Comparison of ENCODE assay signal across 8 mouse cellular contexts in the genomic region with DNA sequence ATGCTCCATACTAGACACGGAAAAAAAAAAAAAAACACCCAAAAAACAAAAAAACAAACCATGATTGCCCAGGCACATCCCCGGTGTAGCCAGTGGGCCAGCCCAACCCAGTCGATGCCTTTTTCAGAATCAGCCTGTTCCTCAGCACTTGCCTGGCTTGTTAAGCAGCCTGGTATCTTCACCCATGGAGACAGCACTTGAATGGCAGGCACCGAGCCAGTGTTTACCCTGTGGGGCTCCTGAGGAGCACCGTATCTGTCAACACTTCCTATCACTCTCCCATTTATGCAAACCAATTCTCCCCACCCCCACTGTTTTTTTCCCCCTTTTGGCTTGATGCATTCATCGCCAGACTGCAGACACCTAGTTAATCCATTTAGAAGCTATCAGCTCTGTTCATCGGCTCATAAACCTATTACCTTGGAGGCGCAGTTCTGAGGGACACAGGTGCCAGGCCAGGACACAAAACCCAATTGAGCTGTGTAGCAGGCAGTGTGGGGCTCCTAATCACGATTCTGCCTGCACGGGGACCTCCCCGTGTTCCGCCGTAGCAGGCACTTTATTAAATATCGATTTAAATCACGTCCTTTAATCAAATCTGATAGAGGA.
DNase-seq lines count a peak whose midpoint lies in the region; ATAC-seq and TF ChIP-seq lines count a peak whose summit lies in the region.
"Had no signal": no experiment of that assay in that cellular context is flagged by ENCODE, and none has a peak within 500 bp of the region (broad histone marks: within the 10 kb centered on the region; RNA-seq: fewer than 3 reads in every experiment).

No protein-coding gene starts in this region.

- WGBS in lung, embryonic 14.5 days, result 7% methylated on average over 15 of the region's 15 CpGs
- 19% methylated on average over 15 of the region's 15 CpGs for WGBS in cerebellum, adult 2 months
- 9% methylated on average over 15 of the region's 15 CpGs for WGBS in forebrain, embryonic 16.5 days
- WGBS in midbrain, embryonic 15.5 days, result 17% methylated on average over 15 of the region's 15 CpGs
- WGBS in thymus, adult 2 months, result 78% methylated on average over 15 of the region's 15 CpGs

- no peak overlapping the region for H3K9ac ChIP-seq in lung, embryonic 14.5 days
- peak overlapping the region; percentile 54 for H3K9ac ChIP-seq in forebrain, embryonic 16.5 days (replicated peaks; ENCODE audit: low read depth, low read length)
- H3K9ac ChIP-seq in midbrain, embryonic 15.5 days, result 0 out of 2 replicates have a peak overlapping the region, but pooled peaks have one; percentile 11
- H3K9ac ChIP-seq: liver, embryonic 14.5 days had no signal

- DNase-seq in lung, embryonic 14.5 days, result peak; percentile 37
- DNase-seq in lung, postnatal 25 days (ENCODE audit: low spot score), result no peak
- DNase-seq in cerebellum, adult 2 months, result peak; percentile 48 to 50
- no peak for DNase-seq in thymus, adult 2 months
- no peak for DNase-seq in ovary, postnatal 36 days (ENCODE audit: low spot score)

- H3K9me3 ChIP-seq in lung, embryonic 14.5 days (ENCODE audit: low read depth, low read length), result no peaks in the 10 kb centered on the region
- no peaks in the 10 kb centered on the region for H3K9me3 ChIP-seq in forebrain, embryonic 16.5 days (ENCODE audit: control insufficient read depth, low read length)
- no peaks in the 10 kb centered on the region for H3K9me3 ChIP-seq in midbrain, embryonic 15.5 days

- H3K4me1 ChIP-seq in lung, embryonic 14.5 days (ENCODE audit: insufficient read depth), result no peaks in the 10 kb centered on the region
- no peaks in the 10 kb centered on the region for H3K4me1 ChIP-seq in cerebellum, adult 2 months (ENCODE audit: control insufficient read depth, insufficient read depth, low read length)
- H3K4me1 ChIP-seq in forebrain, embryonic 16.5 days (replicated peaks; ENCODE audit: control insufficient read depth, insufficient read depth, low read length), result peaks cover 15% of the 10 kb centered on the region
- H3K4me1 ChIP-seq in midbrain, embryonic 15.5 days, result peaks cover 16% of the 10 kb centered on the region
- no peaks in the 10 kb centered on the region; the same call in 1 of the 2 replicates for H3K4me1 ChIP-seq in thymus, adult 2 months (replicated peaks; ENCODE audit: control insufficient read depth, insufficient read depth, low read length)

- TF ChIP-seq CTCF in lung, embryonic 14.5 days (IDR thresholded peaks at IDR 0.05; ENCODE audit: low read depth), result no peak
- no peak for TF ChIP-seq CTCF in cerebellum, adult 2 months (IDR thresholded peaks at IDR 0.05; ENCODE audit: borderline replicate concordance, insufficient read depth, low read depth, low read length)
- no peak for TF ChIP-seq CTCF in thymus, adult 2 months (IDR thresholded peaks at IDR 0.05; ENCODE audit: borderline replicate concordance, control insufficient read depth, extremely low read depth, insufficient read depth, low read length, poor library complexity)

- ATAC-seq in lung, embryonic 14.5 days (ENCODE audit: insufficient read depth), result peak; percentile 58; the same call in 1 of the 2 replicates
- ATAC-seq in forebrain, embryonic 16.5 days, result peak; percentile 89
- ATAC-seq in midbrain, embryonic 15.5 days (replicated peaks), result peak; percentile 91

- H3K27ac ChIP-seq in lung, embryonic 14.5 days (ENCODE audit: low read depth), result no peak overlapping the region
- H3K27ac ChIP-seq in cerebellum, adult 2 months (ENCODE audit: insufficient read depth, low read length), result no peak overlapping the region
- H3K27ac ChIP-seq in forebrain, embryonic 16.5 days (ENCODE audit: low read length), result peak overlapping the region; percentile 37
- H3K27ac ChIP-seq in midbrain, embryonic 15.5 days, result peak overlapping the region; percentile 69
- no peak overlapping the region for H3K27ac ChIP-seq in thymus, adult 2 months (ENCODE audit: control insufficient read depth, insufficient read depth, low read length)
- H3K27ac ChIP-seq: liver, embryonic 14.5 days had no signal

- no peak for TF ChIP-seq POLR2A in cerebellum, adult 2 months (IDR thresholded peaks at IDR 0.05; ENCODE audit: borderline replicate concordance, insufficient read depth, low read length)
- TF ChIP-seq POLR2A in thymus, adult 2 months (IDR thresholded peaks at IDR 0.05; ENCODE audit: control insufficient read depth, extremely low read depth, insufficient read depth, low read length, poor library complexity), result no peak

- peak overlapping the region; percentile 64 for H3K4me2 ChIP-seq in lung, embryonic 14.5 days
- H3K4me2 ChIP-seq in forebrain, embryonic 16.5 days (ENCODE audit: low read length), result peak overlapping the region; percentile 61
- H3K4me2 ChIP-seq in midbrain, embryonic 15.5 days, result peak overlapping the region; percentile 65

- H3K36me3 ChIP-seq in lung, embryonic 14.5 days (ENCODE audit: insufficient read depth), result no peaks in the 10 kb centered on the region
- no peaks in the 10 kb centered on the region for H3K36me3 ChIP-seq in forebrain, embryonic 16.5 days (ENCODE audit: control insufficient read depth, insufficient read depth)
- H3K36me3 ChIP-seq in midbrain, embryonic 15.5 days (replicated peaks), result no peaks in the 10 kb centered on the region
- no peaks in the 10 kb centered on the region for H3K36me3 ChIP-seq in thymus, adult 2 months (ENCODE audit: control insufficient read depth, insufficient read depth, low read length)

- H3K4me3 ChIP-seq in lung, embryonic 14.5 days (ENCODE audit: low read depth, low read length), result peak overlapping the region; percentile 32; the same call in 1 of the 2 replicates
- peak overlapping the region; percentile 38 for H3K4me3 ChIP-seq in cerebellum, adult 2 months (replicated peaks; ENCODE audit: insufficient read depth, low read depth, low read length)
- peak overlapping the region; percentile 43 for H3K4me3 ChIP-seq in forebrain, embryonic 16.5 days (replicated peaks; ENCODE audit: low read length)
- peak overlapping the region; percentile 36 for H3K4me3 ChIP-seq in midbrain, embryonic 15.5 days
- no peak overlapping the region for H3K4me3 ChIP-seq in thymus, adult 2 months (ENCODE audit: control insufficient read depth, insufficient read depth, low read length)

- H3K27me3 ChIP-seq in lung, embryonic 14.5 days (ENCODE audit: insufficient read depth, low read length), result no peaks in the 10 kb centered on the region
- no peaks in the 10 kb centered on the region for H3K27me3 ChIP-seq in cerebellum, adult 2 months (ENCODE audit: control insufficient read depth, insufficient read depth, low read length)
- no peaks in the 10 kb centered on the region for H3K27me3 ChIP-seq in forebrain, embryonic 16.5 days (replicated peaks; ENCODE audit: control insufficient read depth, insufficient read depth, low read length)
- H3K27me3 ChIP-seq in midbrain, embryonic 15.5 days (replicated peaks), result no peaks in the 10 kb centered on the region
- H3K27me3 ChIP-seq in thymus, adult 2 months (ENCODE audit: control insufficient read depth, insufficient read depth, low read length), result no peaks in the 10 kb centered on the region

Comparison
In these comparisons a context has a peak if more than half of its experiments do, and no peak if none do; other contexts are left out.
1. DNase-seq: peak in lung, embryonic 14.5 days (single experiment) and cerebellum, adult 2 months (2 of 2); none in lung, postnatal 25 days (single experiment), thymus, adult 2 months (single experiment) and ovary, postnatal 36 days (single experiment).
2. H3K27ac ChIP-seq: peak in forebrain, embryonic 16.5 days (single experiment) and midbrain, embryonic 15.5 days (single experiment); none in lung, embryonic 14.5 days (single experiment), cerebellum, adult 2 months (single experiment) and thymus, adult 2 months (single experiment).
3. Peak in every context shown above with its lines, with median percentiles within 50 percentile points of each other: ATAC-seq and H3K4me2 ChIP-seq.